Mouse (Mus musculus) ES-E14 (cell line): Measurements from ENCODE around the gene Dhx33.

Experiments used
- CHD2 ChIP-seq: IDR thresholded peaks from 2 replicates; pipeline ENCODE4 v1.6.1; 2014; ENCODE audit warnings: mild to moderate bottlenecking, low read depth, low read length, inconsistent platforms
- HCFC1 ChIP-seq: IDR thresholded peaks from 2 replicates; pipeline ENCODE4 v1.6.1; 2012; ENCODE audit warnings: low read length, inconsistent platforms, borderline replicate concordance; ENCODE audit not compliant: insufficient read depth
- MAFK ChIP-seq: IDR thresholded peaks from 2 replicates; pipeline ENCODE4 v1.6.1; 2014; ENCODE audit warnings: mild to moderate bottlenecking, low read depth, low read length, inconsistent platforms; ENCODE audit not compliant: insufficient read depth
- ZNF384 ChIP-seq: IDR thresholded peaks from 2 replicates; pipeline ENCODE4 v1.6.1; 2012; ENCODE audit warnings: low read depth, low read length, inconsistent platforms

- TF ChIP-seq ZNF384 (no peak), HCFC1 (no peak), CHD2 (no peak), MAFK (no peak)
Measured at GRCm38 (mm10) chr11:71032070-71032469, 27.8 kb upstream of the Dhx33 start.
